Mouse (Mus musculus): Measurements from ENCODE around the gene Skp2. TPM values are rescaled to one million over a fixed set of nuclear protein-coding genes. Genes with fewer than 3 reads are reported as not detected.

The Skp2 gene
- polyA plus RNA-seq, 1 experiment from 2014 or later: 178 TPM

DNA sequence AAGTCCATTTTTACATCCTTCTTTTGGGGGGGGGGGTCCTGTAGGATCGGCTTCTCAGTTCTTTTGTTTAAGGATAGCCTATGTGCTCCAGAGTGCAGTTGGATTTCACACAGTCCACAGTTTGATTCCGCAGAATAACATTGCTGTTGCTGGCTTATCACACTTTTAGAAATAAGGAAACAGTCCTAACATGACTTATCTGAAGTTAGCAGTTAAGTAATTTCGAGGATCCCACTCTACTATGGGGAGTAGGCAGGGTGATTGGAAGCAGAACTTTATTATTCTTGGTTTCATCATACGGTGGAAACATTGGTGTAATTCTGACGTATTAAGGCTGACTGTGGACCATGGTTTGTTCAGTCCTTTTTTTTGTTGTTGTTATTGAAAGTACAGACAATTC lies 64.6 kb downstream of the Skp2 start:
- H3K9ac ChIP-seq (replicated peaks; ENCODE audit: low read length): no peak overlapping the region
- H3K4me2 ChIP-seq (ENCODE audit: low read depth, low read length): no peak overlapping the region
- H3K27me3 ChIP-seq (ENCODE audit: control insufficient read depth, insufficient read depth, low read length): no peaks in the 10 kb centered on the region
- WGBS: 94% methylated on average over 5 of the region's 5 CpGs
- H3K4me3 ChIP-seq (ENCODE audit: low read depth, low read length): no peak overlapping the region
- DNase-seq (ENCODE audit: low spot score): no peak
- peaks cover 3% of the 10 kb centered on the region; the same call in 1 of the 2 replicates for H3K4me1 ChIP-seq (ENCODE audit: control insufficient read depth, insufficient read depth, low read length)
- H3K27ac ChIP-seq (replicated peaks; ENCODE audit: low read depth, low read length): no peak overlapping the region
- no peaks in the 10 kb centered on the region; the same call in none of the 2 replicates for H3K36me3 ChIP-seq (replicated peaks; ENCODE audit: control insufficient read depth, insufficient read depth, low read depth, low read length)
- H3K9me3 ChIP-seq (replicated peaks; ENCODE audit: control insufficient read depth, low read length): no peaks in the 10 kb centered on the region
- no peak for ATAC-seq (replicated peaks; ENCODE audit: insufficient number of reproducible peaks, low FRiP score, low TSS enrichment, low read depth)

DNA sequence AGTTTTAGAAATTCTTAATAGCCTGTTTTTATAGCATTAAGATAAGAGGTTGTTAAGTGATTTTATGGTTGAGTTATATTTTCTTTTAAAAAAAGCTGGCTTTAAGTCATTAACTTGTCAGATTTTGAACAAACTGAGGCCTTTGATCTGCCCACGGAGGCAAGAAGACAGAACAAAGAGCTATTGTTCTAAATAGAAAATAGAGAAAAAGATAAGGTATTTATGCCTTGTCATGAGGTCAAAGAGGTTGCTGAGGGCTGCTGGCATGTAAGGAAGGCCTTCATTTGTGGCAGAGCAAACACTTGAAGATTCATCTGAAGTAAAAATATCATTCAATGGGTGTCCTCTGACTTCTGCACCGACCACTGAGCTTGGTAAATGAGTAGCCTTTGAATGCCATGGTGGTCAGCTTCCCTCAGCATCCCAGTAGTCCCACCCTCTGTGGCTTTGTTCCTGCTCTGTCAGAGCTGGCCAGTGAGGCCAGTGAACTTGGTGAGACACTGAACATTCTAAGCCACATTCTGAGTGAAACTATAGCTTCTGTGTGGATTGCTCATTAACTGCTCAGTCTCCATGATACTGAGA lies 66.0 kb downstream of the Skp2 start:
- H3K4me3 ChIP-seq (ENCODE audit: low read depth, low read length): no peak overlapping the region
- no peak overlapping the region for H3K27ac ChIP-seq (replicated peaks; ENCODE audit: low read depth, low read length)
- no peaks in the 10 kb centered on the region for H3K27me3 ChIP-seq (ENCODE audit: control insufficient read depth, insufficient read depth, low read length)
- DNase-seq (ENCODE audit: low spot score) (no peak), ATAC-seq (replicated peaks; ENCODE audit: insufficient number of reproducible peaks, low FRiP score, low TSS enrichment, low read depth) (no peak)
- H3K4me1 ChIP-seq (ENCODE audit: control insufficient read depth, insufficient read depth, low read length): no peaks in the 10 kb centered on the region
- H3K9me3 ChIP-seq (replicated peaks; ENCODE audit: control insufficient read depth, low read length): no peaks in the 10 kb centered on the region
- H3K9ac ChIP-seq (replicated peaks; ENCODE audit: low read length): no peak overlapping the region
- no peaks in the 10 kb centered on the region; the same call in none of the 2 replicates for H3K36me3 ChIP-seq (replicated peaks; ENCODE audit: control insufficient read depth, insufficient read depth, low read depth, low read length)
- no peak overlapping the region for H3K4me2 ChIP-seq (ENCODE audit: low read depth, low read length)
- 20% methylated on average over 2 of the region's 2 CpGs for WGBS

DNA sequence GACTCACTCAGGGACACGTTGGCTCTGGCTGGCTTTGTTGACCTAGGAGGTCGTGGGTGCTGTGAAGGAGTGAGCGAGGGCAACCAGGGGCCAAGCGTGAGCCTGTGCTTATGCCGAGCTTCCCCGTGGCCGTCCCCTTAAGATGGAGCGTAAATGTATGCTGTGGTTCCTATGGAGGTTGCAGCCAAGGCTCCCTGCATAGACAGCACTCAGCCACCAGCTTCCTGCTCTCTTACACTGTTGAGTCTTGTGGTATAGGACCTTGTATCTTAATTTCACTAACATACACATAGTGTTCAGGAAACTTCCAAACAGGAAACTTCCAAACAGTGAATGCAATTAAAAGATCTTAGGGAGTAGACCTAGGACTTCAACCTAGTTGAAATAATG lies 66.5 kb downstream of the Skp2 start:
- ATAC-seq (replicated peaks; ENCODE audit: insufficient number of reproducible peaks, low FRiP score, low TSS enrichment, low read depth) (no peak), DNase-seq (ENCODE audit: low spot score) (no peak)
- Histone ChIP-seq H3K27me3 (ENCODE audit: control insufficient read depth, insufficient read depth, low read length) (no peaks in the 10 kb centered on the region), H3K27ac (replicated peaks; ENCODE audit: low read depth, low read length) (no peak overlapping the region), H3K36me3 (replicated peaks; ENCODE audit: control insufficient read depth, insufficient read depth, low read depth, low read length) (no peaks in the 10 kb centered on the region; the same call in none of the 2 replicates), H3K9me3 (replicated peaks; ENCODE audit: control insufficient read depth, low read length) (no peaks in the 10 kb centered on the region), H3K9ac (replicated peaks; ENCODE audit: low read length) (no peak overlapping the region), H3K4me1 (ENCODE audit: control insufficient read depth, insufficient read depth, low read length) (no peaks in the 10 kb centered on the region), H3K4me2 (ENCODE audit: low read depth, low read length) (no peak overlapping the region), H3K4me3 (ENCODE audit: low read depth, low read length) (no peak overlapping the region)
- WGBS: 54% methylated on average over 8 of the region's 8 CpGs

DNA sequence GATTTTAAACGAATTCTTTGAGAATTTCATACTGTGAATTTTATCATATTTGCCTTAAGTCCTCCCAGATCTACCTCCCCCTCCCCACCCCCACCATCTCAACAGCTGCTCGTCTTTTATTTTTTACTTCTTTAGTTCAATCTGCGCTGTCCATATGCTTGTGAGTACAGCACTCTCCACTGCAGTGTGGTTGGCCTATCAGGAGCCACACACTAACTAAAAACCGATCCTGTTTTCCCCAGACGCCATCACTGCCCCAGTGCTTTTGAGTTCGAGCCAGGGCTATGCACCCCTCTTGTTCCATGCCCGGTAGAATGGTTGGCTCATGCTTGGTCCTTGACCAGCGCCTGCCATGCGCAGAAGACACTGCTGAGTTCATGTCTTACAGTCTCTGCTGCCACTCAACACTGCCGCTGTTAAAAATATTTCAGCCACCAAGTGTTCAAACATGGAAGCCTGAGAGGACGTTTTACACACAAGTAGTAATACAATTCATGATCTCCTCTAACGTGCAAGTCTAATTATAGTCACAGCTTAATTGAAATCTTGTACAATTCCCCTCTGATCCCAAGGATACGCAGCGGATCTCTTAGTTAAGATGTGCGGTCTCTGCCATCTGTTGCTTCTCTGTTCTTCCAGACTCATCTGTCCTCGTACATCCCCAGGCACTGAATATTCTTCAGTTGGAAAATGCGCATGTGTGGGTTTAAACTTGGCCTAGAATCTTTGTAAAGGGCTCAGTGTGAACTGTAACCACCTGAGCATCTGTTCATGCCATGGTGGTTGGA lies 67.1 kb downstream of the Skp2 start:
- no peaks in the 10 kb centered on the region for H3K9me3 ChIP-seq (replicated peaks; ENCODE audit: control insufficient read depth, low read length)
- no peaks in the 10 kb centered on the region; the same call in none of the 2 replicates for H3K36me3 ChIP-seq (replicated peaks; ENCODE audit: control insufficient read depth, insufficient read depth, low read depth, low read length)
- no peaks in the 10 kb centered on the region for H3K27me3 ChIP-seq (ENCODE audit: control insufficient read depth, insufficient read depth, low read length)
- no peak overlapping the region for H3K4me2 ChIP-seq (ENCODE audit: low read depth, low read length)
- no peak for ATAC-seq (replicated peaks; ENCODE audit: insufficient number of reproducible peaks, low FRiP score, low TSS enrichment, low read depth)
- no peaks in the 10 kb centered on the region for H3K4me1 ChIP-seq (ENCODE audit: control insufficient read depth, insufficient read depth, low read length)
- no peak overlapping the region for H3K9ac ChIP-seq (replicated peaks; ENCODE audit: low read length)
- DNase-seq (ENCODE audit: low spot score): no peak
- no peak overlapping the region for H3K27ac ChIP-seq (replicated peaks; ENCODE audit: low read depth, low read length)
- H3K4me3 ChIP-seq (ENCODE audit: low read depth, low read length): no peak overlapping the region
- WGBS: 88% methylated on average over 17 of the region's 17 CpGs

DNA sequence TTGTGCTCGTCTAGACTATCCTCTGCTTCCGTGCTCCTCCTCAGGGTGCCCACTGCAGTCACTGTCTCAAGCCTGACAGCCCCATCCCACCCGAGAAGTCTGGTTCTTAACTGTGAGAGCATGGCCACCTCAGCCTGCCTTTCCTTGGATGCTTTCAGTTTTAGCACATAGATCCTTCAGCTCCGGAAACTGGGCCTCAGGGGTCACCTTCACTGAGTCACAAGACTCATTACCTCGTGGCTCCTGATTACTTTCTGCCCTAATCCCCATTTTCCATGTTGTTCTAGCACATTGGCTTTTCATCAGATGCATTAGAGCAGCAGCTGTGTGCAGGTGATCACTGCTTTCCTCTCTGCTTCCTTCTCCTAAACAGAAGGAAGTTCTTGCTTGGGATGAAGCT lies 67.8 kb downstream of the Skp2 start:
- WGBS: 77% methylated on average over 5 of the region's 5 CpGs
- Histone ChIP-seq H3K4me3 (ENCODE audit: low read depth, low read length) (no peak overlapping the region), H3K9me3 (replicated peaks; ENCODE audit: control insufficient read depth, low read length) (no peaks in the 10 kb centered on the region), H3K9ac (replicated peaks; ENCODE audit: low read length) (no peak overlapping the region), H3K4me1 (ENCODE audit: control insufficient read depth, insufficient read depth, low read length) (no peaks in the 10 kb centered on the region), H3K27ac (replicated peaks; ENCODE audit: low read depth, low read length) (no peak overlapping the region), H3K27me3 (ENCODE audit: control insufficient read depth, insufficient read depth, low read length) (no peaks in the 10 kb centered on the region), H3K36me3 (replicated peaks; ENCODE audit: control insufficient read depth, insufficient read depth, low read depth, low read length) (no peaks in the 10 kb centered on the region; the same call in none of the 2 replicates), H3K4me2 (ENCODE audit: low read depth, low read length) (no peak overlapping the region)
- ATAC-seq (replicated peaks; ENCODE audit: insufficient number of reproducible peaks, low FRiP score, low TSS enrichment, low read depth) (no peak), DNase-seq (ENCODE audit: low spot score) (no peak)

DNA sequence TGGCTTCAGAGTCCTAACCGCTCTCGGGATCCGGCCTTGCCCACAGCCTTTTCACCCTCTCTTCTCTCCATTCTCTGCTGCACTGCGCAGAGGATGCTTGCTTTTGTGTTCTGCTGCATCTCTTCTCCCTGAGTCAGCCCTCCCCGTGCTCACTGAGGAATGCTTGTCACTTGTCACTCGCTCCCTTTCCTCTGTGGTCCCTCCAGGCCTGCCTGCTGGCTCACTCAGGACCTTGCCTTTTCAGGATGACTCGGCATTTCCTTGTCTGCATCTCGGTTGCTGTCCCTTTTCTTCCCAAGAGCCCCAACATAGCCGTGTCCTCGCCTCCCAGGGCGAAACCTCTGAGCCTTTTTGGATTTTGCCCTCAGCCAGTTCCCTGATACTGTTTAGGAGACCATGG lies 68.4 kb downstream of the Skp2 start:
- no peak for ATAC-seq (replicated peaks; ENCODE audit: insufficient number of reproducible peaks, low FRiP score, low TSS enrichment, low read depth)
- Histone ChIP-seq H3K4me1 (ENCODE audit: control insufficient read depth, insufficient read depth, low read length) (no peaks in the 10 kb centered on the region), H3K36me3 (replicated peaks; ENCODE audit: control insufficient read depth, insufficient read depth, low read depth, low read length) (no peaks in the 10 kb centered on the region; the same call in 1 of the 2 replicates), H3K4me2 (ENCODE audit: low read depth, low read length) (no peak overlapping the region), H3K27me3 (ENCODE audit: control insufficient read depth, insufficient read depth, low read length) (no peaks in the 10 kb centered on the region), H3K9me3 (replicated peaks; ENCODE audit: control insufficient read depth, low read length) (no peaks in the 10 kb centered on the region), H3K4me3 (ENCODE audit: low read depth, low read length) (no peak overlapping the region), H3K9ac (replicated peaks; ENCODE audit: low read length) (no peak overlapping the region), H3K27ac (replicated peaks; ENCODE audit: low read depth, low read length) (no peak overlapping the region)
- 58% methylated on average over 11 of the region's 11 CpGs for WGBS
- no peak for DNase-seq (ENCODE audit: low spot score)

DNA sequence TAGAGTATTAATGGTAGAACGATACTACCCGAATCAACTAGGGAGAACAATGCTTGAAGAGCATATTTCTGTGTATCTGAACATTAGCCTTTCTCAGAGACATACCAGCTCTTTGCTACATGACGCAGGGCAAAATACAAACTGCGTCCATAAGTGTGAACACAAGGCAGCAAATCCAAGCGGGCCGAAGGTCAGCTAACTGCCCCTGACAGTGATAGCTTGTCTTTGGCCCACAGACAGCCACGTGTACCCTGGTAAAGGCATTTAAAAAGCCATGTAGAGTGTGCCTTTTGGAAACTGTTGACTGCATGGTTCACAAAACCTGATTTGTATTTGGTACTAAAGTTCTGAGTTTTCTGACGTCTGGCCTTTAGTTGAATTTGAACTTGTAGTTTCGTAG lies 72.5 kb downstream of the Skp2 start:
- no peak overlapping the region for H3K4me2 ChIP-seq (ENCODE audit: low read depth, low read length)
- WGBS: 84% methylated on average over 9 of the region's 9 CpGs
- no peaks in the 10 kb centered on the region for H3K9me3 ChIP-seq (replicated peaks; ENCODE audit: control insufficient read depth, low read length)
- H3K9ac ChIP-seq (replicated peaks; ENCODE audit: low read length): no peak overlapping the region
- H3K27me3 ChIP-seq (ENCODE audit: control insufficient read depth, insufficient read depth, low read length): no peaks in the 10 kb centered on the region
- no peak overlapping the region for H3K27ac ChIP-seq (replicated peaks; ENCODE audit: low read depth, low read length)
- ATAC-seq (replicated peaks; ENCODE audit: insufficient number of reproducible peaks, low FRiP score, low TSS enrichment, low read depth): no peak
- no peaks in the 10 kb centered on the region for H3K36me3 ChIP-seq (replicated peaks; ENCODE audit: control insufficient read depth, insufficient read depth, low read depth, low read length)
- H3K4me3 ChIP-seq (ENCODE audit: low read depth, low read length): no peak overlapping the region
- no peak for DNase-seq (ENCODE audit: low spot score)
- no peaks in the 10 kb centered on the region for H3K4me1 ChIP-seq (ENCODE audit: control insufficient read depth, insufficient read depth, low read length)

DNA sequence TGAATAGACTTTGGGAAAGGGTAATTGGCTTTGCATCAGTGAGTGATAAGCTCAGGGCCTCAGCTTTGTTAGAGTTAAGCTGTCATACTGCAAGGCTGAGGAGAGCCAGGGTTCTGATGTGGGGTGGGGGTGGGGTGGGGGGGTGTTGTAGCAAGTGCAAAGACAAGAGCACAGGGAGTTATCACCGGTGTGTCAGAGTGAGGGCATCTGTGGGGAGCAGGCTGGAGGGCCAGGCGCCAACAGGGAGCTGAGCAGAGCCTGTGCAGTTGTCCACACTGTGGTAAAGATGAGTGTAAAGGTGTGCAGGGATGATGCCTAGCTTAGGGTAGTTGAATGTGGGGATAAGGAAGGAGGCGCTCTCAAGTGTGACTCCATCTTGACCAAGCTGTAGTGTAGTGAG lies 73.9 kb downstream of the Skp2 start:
- Histone ChIP-seq H3K4me2 (ENCODE audit: low read depth, low read length) (no peak overlapping the region), H3K27ac (replicated peaks; ENCODE audit: low read depth, low read length) (no peak overlapping the region), H3K36me3 (replicated peaks; ENCODE audit: control insufficient read depth, insufficient read depth, low read depth, low read length) (no peaks in the 10 kb centered on the region), H3K4me1 (ENCODE audit: control insufficient read depth, insufficient read depth, low read length) (no peaks in the 10 kb centered on the region), H3K9me3 (replicated peaks; ENCODE audit: control insufficient read depth, low read length) (no peaks in the 10 kb centered on the region), H3K27me3 (ENCODE audit: control insufficient read depth, insufficient read depth, low read length) (no peaks in the 10 kb centered on the region), H3K9ac (replicated peaks; ENCODE audit: low read length) (no peak overlapping the region), H3K4me3 (ENCODE audit: low read depth, low read length) (no peak overlapping the region)
- ATAC-seq (replicated peaks; ENCODE audit: insufficient number of reproducible peaks, low FRiP score, low TSS enrichment, low read depth) (no peak), DNase-seq (ENCODE audit: low spot score) (no peak)
- WGBS: 91% methylated on average over 3 of the region's 3 CpGs
